24 mouse cellular contexts compared by ENCODE assay signal in genomic region chr2:78173784-78174183, GRCm38 (mm10).
"Had no signal": no experiment of that assay in that cellular context is flagged by ENCODE, and none has a peak within 500 bp of the region (broad histone marks: within the 10 kb centered on the region; RNA-seq: fewer than 3 reads in every experiment).

No protein-coding gene starts in this region.

- H3K4me3 ChIP-seq: gastrocnemius, adult 2 months; heart, embryonic 10.5 days; heart, embryonic 12.5 days; hindbrain, embryonic 10.5 days; hindbrain, embryonic 12.5 days; hindbrain, embryonic 15.5 days; kidney, embryonic 15.5 days; limb, embryonic 13.5 days; limb, embryonic 15.5 days had no signal

- DNase-seq: gastrocnemius, adult 2 months; gastrocnemius, postnatal 10 days; gastrocnemius, postnatal 25 days; heart, postnatal 10 days; heart, postnatal 4 days; kidney, adult 11 months; kidney, adult 2 months; kidney, adult 9 months; kidney, postnatal 14 days; kidney, postnatal 36 days; layer of hippocampus, adult 9-11 months; layer of hippocampus, postnatal 36 days; left cerebral cortex, postnatal 4 days had no signal

- ATAC-seq: hindbrain, postnatal 0 days; intestine, embryonic 16.5 days had no signal

- H3K4me1 ChIP-seq: heart, embryonic 10.5 days; heart, embryonic 12.5 days; hindbrain, embryonic 15.5 days; kidney, embryonic 15.5 days; limb, embryonic 13.5 days; limb, embryonic 15.5 days had no signal

- H3K9me3 ChIP-seq: heart, embryonic 10.5 days; hindbrain, embryonic 12.5 days; hindbrain, embryonic 15.5 days; kidney, embryonic 15.5 days; limb, embryonic 15.5 days had no signal

- H3K4me2 ChIP-seq: heart, embryonic 12.5 days; hindbrain, embryonic 12.5 days; hindbrain, embryonic 15.5 days; kidney, embryonic 15.5 days; limb, embryonic 13.5 days; limb, embryonic 15.5 days had no signal

- H3K36me3 ChIP-seq: heart, embryonic 10.5 days; heart, embryonic 12.5 days; hindbrain, embryonic 10.5 days; hindbrain, embryonic 12.5 days; hindbrain, embryonic 15.5 days; kidney, embryonic 15.5 days; limb, embryonic 13.5 days; limb, embryonic 15.5 days had no signal

- H3K27ac ChIP-seq: gastrocnemius, adult 2 months; heart, embryonic 10.5 days; hindbrain, embryonic 10.5 days; hindbrain, embryonic 12.5 days; hindbrain, embryonic 15.5 days; hindbrain, postnatal 0 days; kidney, embryonic 15.5 days; kidney, postnatal 0 days; limb, embryonic 13.5 days; limb, embryonic 15.5 days had no signal

- H3K27me3 ChIP-seq: heart, embryonic 12.5 days; hindbrain, embryonic 12.5 days; hindbrain, embryonic 15.5 days; kidney, embryonic 15.5 days; limb, embryonic 13.5 days; limb, embryonic 15.5 days had no signal

- H3K9ac ChIP-seq: heart, embryonic 12.5 days; hindbrain, embryonic 12.5 days; hindbrain, embryonic 15.5 days; kidney, embryonic 15.5 days; limb, embryonic 13.5 days; limb, embryonic 15.5 days had no signal
